Mouse (Mus musculus): ENCODE measurements around the gene Fzd1. TPM values are rescaled to one million over a fixed set of nuclear protein-coding genes. Genes with fewer than 3 reads are reported as not detected.

Gene Fzd1
- polyA plus RNA-seq, 1 experiment from 2014 or later = 37.5 TPM

DNA sequence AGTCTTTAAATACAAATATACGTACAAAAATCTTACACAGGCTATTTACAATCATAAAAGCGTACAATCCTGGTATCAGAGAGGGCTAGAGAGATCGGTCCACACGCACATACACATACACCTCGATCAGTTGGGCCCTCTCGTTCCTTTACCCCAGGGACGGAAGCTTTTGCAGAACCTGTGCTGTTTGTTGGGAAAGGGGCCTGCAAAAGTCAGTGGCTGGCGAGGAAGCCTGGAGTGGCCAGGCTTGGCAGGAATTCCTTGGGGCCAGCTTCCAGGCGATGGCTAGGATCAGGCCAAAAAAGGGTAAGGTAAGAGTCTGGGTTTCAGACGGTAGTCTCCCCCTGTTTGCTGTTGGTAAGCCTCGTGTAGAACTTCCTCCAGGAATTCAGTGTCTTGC lies 2.5 kb downstream of the Fzd1 start:
- H3K9ac ChIP-seq (replicated peaks; ENCODE audit: low read length) = peak overlapping the region; percentile 92

DNA sequence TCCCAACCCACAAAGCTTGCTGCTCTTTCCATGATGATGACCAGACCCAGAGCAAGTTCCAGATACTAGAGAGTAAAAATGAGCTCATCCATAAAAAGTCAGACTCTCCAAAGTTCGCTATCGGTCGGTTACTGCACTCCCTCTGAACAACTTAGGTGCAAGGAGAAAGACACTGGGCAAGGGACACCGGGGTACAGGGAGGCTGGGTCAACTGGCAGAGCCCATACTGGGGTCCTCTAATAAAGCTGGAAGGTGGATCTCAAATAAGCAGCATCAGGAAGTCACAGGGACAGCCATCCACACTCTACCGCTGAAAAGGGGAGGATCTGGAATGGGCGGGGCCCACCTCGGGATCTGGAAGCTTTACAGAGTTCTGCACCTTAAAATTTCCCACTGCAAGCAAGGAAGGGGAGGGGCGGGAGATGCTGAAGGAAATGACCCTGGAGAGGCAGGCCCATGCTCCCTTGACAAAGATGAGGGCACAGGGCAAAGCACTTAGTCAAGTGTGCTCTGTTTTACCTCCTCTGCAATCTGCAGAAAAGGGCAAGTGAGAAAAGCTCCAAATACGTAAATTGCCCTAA lies 3.0 kb downstream of the Fzd1 start:
- Histone ChIP-seq H3K4me3 (ENCODE audit: low read length) (peak overlapping the region; percentile 87), H3K36me3 (ENCODE audit: insufficient read depth, low read length) (peaks cover 2% of the 10 kb centered on the region; the same call in 1 of the 2 replicates), H3K4me1 (ENCODE audit: insufficient read depth, low read length) (peaks cover 22% of the 10 kb centered on the region), H3K27me3 (ENCODE audit: insufficient read depth, low read length) (no peaks in the 10 kb centered on the region; the same call in 1 of the 2 replicates), H3K9ac (replicated peaks; ENCODE audit: low read length) (peak overlapping the region; percentile 92), H3K4me2 (replicated peaks; ENCODE audit: low read depth, low read length) (peak overlapping the region; percentile 91), H3K9me3 (ENCODE audit: low read length) (no peaks in the 10 kb centered on the region), H3K27ac (ENCODE audit: low read length) (no peak overlapping the region)
- ATAC-seq (ENCODE audit: low FRiP score, low TSS enrichment) = no peak
- 20% methylated on average over 9 of the region's 9 CpGs for WGBS

More for the DNA sequence above, 2.5 kb downstream of the Fzd1 start:
- WGBS = 26% methylated on average over 11 of the region's 11 CpGs
- Histone ChIP-seq H3K27ac (ENCODE audit: low read length) (peak overlapping the region; percentile 61; the same call in 1 of the 2 replicates), H3K36me3 (ENCODE audit: insufficient read depth, low read length) (peaks cover 2% of the 10 kb centered on the region; the same call in 1 of the 2 replicates), H3K4me1 (ENCODE audit: insufficient read depth, low read length) (peaks cover 22% of the 10 kb centered on the region), H3K4me2 (replicated peaks; ENCODE audit: low read depth, low read length) (peak overlapping the region; percentile 91), H3K27me3 (ENCODE audit: insufficient read depth, low read length) (peaks cover 4% of the 10 kb centered on the region; the same call in 1 of the 2 replicates), H3K9me3 (ENCODE audit: low read length) (no peaks in the 10 kb centered on the region), H3K4me3 (ENCODE audit: low read length) (peak overlapping the region; percentile 87)
- ATAC-seq (ENCODE audit: low FRiP score, low TSS enrichment) = no peak

- Histone ChIP-seq H3K27ac (ENCODE audit: low read length) (no peak overlapping the region), H3K4me3 (ENCODE audit: low read length) (no peak overlapping the region), H3K4me2 (replicated peaks; ENCODE audit: low read depth, low read length) (peak overlapping the region; percentile 32; the same call in 1 of the 2 replicates), H3K4me1 (ENCODE audit: insufficient read depth, low read length) (peaks cover 15% of the 10 kb centered on the region; the same call in 1 of the 2 replicates), H3K9ac (replicated peaks; ENCODE audit: low read length) (no peak overlapping the region), H3K36me3 (ENCODE audit: insufficient read depth, low read length) (peaks cover 2% of the 10 kb centered on the region; the same call in 1 of the 2 replicates), H3K9me3 (ENCODE audit: low read length) (no peaks in the 10 kb centered on the region), H3K27me3 (ENCODE audit: insufficient read depth, low read length) (no peaks in the 10 kb centered on the region)
- WGBS = 84% methylated on average over 5 of the region's 5 CpGs
- no peak for ATAC-seq (ENCODE audit: low FRiP score, low TSS enrichment)
These were observed 4.7 kb downstream of the Fzd1 start for GRCm38 (mm10) chr5:4753161-4753560.

GRCm38 (mm10) chr5:4742722-4743121 lies 15.1 kb downstream of the Fzd1 start:
- no peaks in the 10 kb centered on the region for H3K27me3 ChIP-seq (ENCODE audit: insufficient read depth, low read length)
- H3K9ac ChIP-seq (replicated peaks; ENCODE audit: low read length) = no peak overlapping the region
- ATAC-seq (ENCODE audit: low FRiP score, low TSS enrichment) = no peak
- no peaks in the 10 kb centered on the region for H3K4me1 ChIP-seq (ENCODE audit: insufficient read depth, low read length)
- 80% methylated on average over 4 of the region's 4 CpGs for WGBS
- H3K36me3 ChIP-seq (ENCODE audit: insufficient read depth, low read length) = no peaks in the 10 kb centered on the region
- H3K9me3 ChIP-seq (ENCODE audit: low read length) = no peaks in the 10 kb centered on the region
- H3K27ac ChIP-seq (ENCODE audit: low read length) = no peak overlapping the region
- no peak overlapping the region for H3K4me3 ChIP-seq (ENCODE audit: low read length)
- no peak overlapping the region for H3K4me2 ChIP-seq (replicated peaks; ENCODE audit: low read depth, low read length)

- peak; percentile 76 for ATAC-seq (ENCODE audit: low FRiP score, low TSS enrichment)
- WGBS = 18% methylated on average over 6 of the region's 6 CpGs
- no peak overlapping the region for H3K9ac ChIP-seq (replicated peaks; ENCODE audit: low read length)
These were observed 20.8 kb downstream of the Fzd1 start for GRCm38 (mm10) chr5:4737013-4737412.

GRCm38 (mm10) chr5:4735461-4735860 lies 22.4 kb downstream of the Fzd1 start:
- no peaks in the 10 kb centered on the region for H3K9me3 ChIP-seq (ENCODE audit: low read length)
- no peak overlapping the region for H3K4me2 ChIP-seq (replicated peaks; ENCODE audit: low read depth, low read length)
- H3K9ac ChIP-seq (replicated peaks; ENCODE audit: low read length) = no peak overlapping the region
- no peak overlapping the region for H3K27ac ChIP-seq (ENCODE audit: low read length)
- H3K27me3 ChIP-seq (ENCODE audit: insufficient read depth, low read length) = no peaks in the 10 kb centered on the region
- no peaks in the 10 kb centered on the region for H3K36me3 ChIP-seq (ENCODE audit: insufficient read depth, low read length)
- H3K4me3 ChIP-seq (ENCODE audit: low read length) = no peak overlapping the region
- H3K4me1 ChIP-seq (ENCODE audit: insufficient read depth, low read length) = peaks cover 17% of the 10 kb centered on the region
- no peak for ATAC-seq (ENCODE audit: low FRiP score, low TSS enrichment)
- WGBS = 69% methylated on average over 7 of the region's 7 CpGs

More at GRCm38 (mm10) chr5:4737013-4737412, 20.8 kb downstream of the Fzd1 start:
- no peak overlapping the region for H3K4me2 ChIP-seq (replicated peaks; ENCODE audit: low read depth, low read length)
- no peak overlapping the region for H3K4me3 ChIP-seq (ENCODE audit: low read length)
- H3K9me3 ChIP-seq (ENCODE audit: low read length) = no peaks in the 10 kb centered on the region
- peaks cover 17% of the 10 kb centered on the region for H3K4me1 ChIP-seq (ENCODE audit: insufficient read depth, low read length)
- H3K27me3 ChIP-seq (ENCODE audit: insufficient read depth, low read length) = no peaks in the 10 kb centered on the region
- no peaks in the 10 kb centered on the region for H3K36me3 ChIP-seq (ENCODE audit: insufficient read depth, low read length)
- no peak overlapping the region for H3K27ac ChIP-seq (ENCODE audit: low read length)

DNA sequence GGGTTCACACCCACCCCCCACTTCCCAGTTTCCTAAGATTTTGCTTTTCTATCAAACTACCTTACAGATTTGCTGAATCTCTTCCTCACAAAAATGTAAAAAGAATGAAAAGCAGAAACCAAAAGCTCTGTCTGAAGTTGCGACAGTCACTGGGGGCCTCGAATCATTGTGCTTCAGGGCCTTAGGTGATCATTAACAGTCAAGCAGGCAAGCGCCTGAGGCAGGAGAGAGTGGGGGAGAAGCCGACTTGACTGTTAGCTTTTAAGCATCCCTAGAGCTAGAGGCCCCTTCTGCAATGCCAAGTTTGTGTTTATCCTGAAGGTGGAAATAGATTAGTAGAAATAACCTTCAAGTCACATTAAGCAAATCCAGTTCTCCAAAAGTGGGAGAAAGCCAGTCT lies 24.6 kb downstream of the Fzd1 start:
- Histone ChIP-seq H3K4me2 (replicated peaks; ENCODE audit: low read depth, low read length) (no peak overlapping the region), H3K9ac (replicated peaks; ENCODE audit: low read length) (no peak overlapping the region), H3K9me3 (ENCODE audit: low read length) (no peaks in the 10 kb centered on the region), H3K4me1 (ENCODE audit: insufficient read depth, low read length) (peaks cover 17% of the 10 kb centered on the region), H3K27ac (ENCODE audit: low read length) (peak overlapping the region; percentile 7; the same call in 1 of the 2 replicates), H3K4me3 (ENCODE audit: low read length) (no peak overlapping the region), H3K36me3 (ENCODE audit: insufficient read depth, low read length) (no peaks in the 10 kb centered on the region), H3K27me3 (ENCODE audit: insufficient read depth, low read length) (no peaks in the 10 kb centered on the region)
- WGBS = 45% methylated on average over 4 of the region's 4 CpGs
- peak; percentile 75; the same call in 1 of the 2 replicates for ATAC-seq (ENCODE audit: low FRiP score, low TSS enrichment)

GRCm38 (mm10) chr5:4732241-4733229 lies 25.3 kb downstream of the Fzd1 start:
- Histone ChIP-seq H3K4me2 (replicated peaks; ENCODE audit: low read depth, low read length) (no peak overlapping the region), H3K27ac (ENCODE audit: low read length) (peak overlapping the region; percentile 7; the same call in 1 of the 2 replicates), H3K4me3 (ENCODE audit: low read length) (no peak overlapping the region), H3K9me3 (ENCODE audit: low read length) (no peaks in the 10 kb centered on the region), H3K36me3 (ENCODE audit: insufficient read depth, low read length) (no peaks in the 10 kb centered on the region), H3K4me1 (ENCODE audit: insufficient read depth, low read length) (peaks cover 17% of the 10 kb centered on the region), H3K9ac (replicated peaks; ENCODE audit: low read length) (no peak overlapping the region), H3K27me3 (ENCODE audit: insufficient read depth, low read length) (no peaks in the 10 kb centered on the region)
- no peak; the same call in 1 of the 2 replicates for ATAC-seq (ENCODE audit: low FRiP score, low TSS enrichment)
- WGBS = 74% methylated on average over 10 of the region's 10 CpGs

DNA sequence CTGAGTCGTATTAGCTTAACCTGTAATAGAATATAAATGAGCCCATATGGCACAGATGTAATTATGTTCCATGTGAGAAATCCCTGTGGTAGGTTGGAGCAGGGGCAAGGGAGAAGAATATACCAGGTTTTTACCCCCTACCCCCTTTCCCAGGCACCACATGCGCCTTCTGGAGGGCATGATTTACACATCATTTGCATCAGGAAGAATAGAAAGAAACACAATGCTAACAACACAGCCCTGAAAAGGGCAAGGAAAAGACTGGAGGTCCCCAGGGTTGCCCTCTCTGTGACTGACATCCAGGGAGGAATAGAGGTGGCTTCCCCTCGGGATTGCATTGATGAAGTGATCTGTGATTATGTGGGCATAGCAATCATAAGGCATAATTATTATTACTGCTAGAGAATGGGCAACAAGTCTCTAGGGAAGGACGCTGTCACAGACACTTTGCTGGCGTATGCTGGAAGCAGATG lies 26.1 kb downstream of the Fzd1 start:
- 73% methylated on average over 5 of the region's 5 CpGs for WGBS
- Histone ChIP-seq H3K4me1 (ENCODE audit: insufficient read depth, low read length) (peaks cover 17% of the 10 kb centered on the region), H3K27ac (ENCODE audit: low read length) (no peak overlapping the region), H3K9me3 (ENCODE audit: low read length) (no peaks in the 10 kb centered on the region), H3K27me3 (ENCODE audit: insufficient read depth, low read length) (no peaks in the 10 kb centered on the region), H3K9ac (replicated peaks; ENCODE audit: low read length) (no peak overlapping the region), H3K36me3 (ENCODE audit: insufficient read depth, low read length) (no peaks in the 10 kb centered on the region), H3K4me2 (replicated peaks; ENCODE audit: low read depth, low read length) (no peak overlapping the region), H3K4me3 (ENCODE audit: low read length) (no peak overlapping the region)
- ATAC-seq (ENCODE audit: low FRiP score, low TSS enrichment) = no peak

All from kidney, embryonic 16.5 days (tissue).